Mouse (Mus musculus) heart, postnatal 0 days (tissue): ENCODE results near the gene Dysf. TPM values are rescaled to one million over a fixed set of nuclear protein-coding genes. Genes with fewer than 3 reads are reported as not detected.

Source experiments
- ATAC-seq: fragments of 200-750 bp; cut with Nextera tagmentation; 2 replicates; pipeline ENCODE4 v1.8.0; 2017; ENCODE audit warnings: low read depth, moderate number of reproducible peaks, moderate library complexity; ENCODE audit not compliant: insufficient read depth
- DNase-seq: peaks from one replicate; pipeline ENCODE4 v3.0.0-alpha.2; 2016; ENCODE audit warnings: low spot score
- H3K27ac ChIP-seq: fragments of 300-500 bp; sonication (generic); 2 replicates; pipeline ENCODE4 v1.5.1; 2014; ENCODE audit warnings: low read depth, mild to moderate bottlenecking
- H3K27me3 ChIP-seq: fragments of 300-500 bp; sonication (generic); 2 replicates; pipeline ENCODE4 v1.6.1; 2014; ENCODE audit warnings: low read length, mixed read lengths; ENCODE audit not compliant: control insufficient read depth, insufficient read depth
- H3K36me3 ChIP-seq: fragments of 300-500 bp; sonication (generic); replicated peaks from 2 replicates; pipeline ENCODE4 v1.6.1; 2014; ENCODE audit warnings: low read length, mixed read lengths; ENCODE audit not compliant: control insufficient read depth, insufficient read depth
- H3K4me1 ChIP-seq: fragments of 300-500 bp; sonication (generic); 2 replicates; pipeline ENCODE4 v1.6.1; 2014; ENCODE audit warnings: antibody characterized with exemption; ENCODE audit not compliant: control insufficient read depth, insufficient read depth
- H3K4me2 ChIP-seq: fragments of 300-500 bp; sonication (generic); 2 replicates; pipeline ENCODE4 v1.6.1; 2014; ENCODE audit warnings: low read depth, mild to moderate bottlenecking, low read length, moderate library complexity
- H3K4me3 ChIP-seq: fragments of 300-500 bp; sonication (generic); 2 replicates; pipeline ENCODE4 v1.5.1; 2014; ENCODE audit warnings: low read depth, low read length
- H3K9ac ChIP-seq: fragments of 300-500 bp; sonication (generic); replicated peaks from 2 replicates; pipeline ENCODE4 v1.6.1; 2014; ENCODE audit warnings: low read depth, low read length, mixed read lengths
- H3K9me3 ChIP-seq: fragments of 300-500 bp; sonication (generic); replicated peaks from 2 replicates; pipeline ENCODE4 v1.6.1; 2016; ENCODE audit warnings: low read length; ENCODE audit not compliant: control insufficient read depth
- CTCF ChIP-seq: IDR thresholded peaks from 2 replicates; pipeline ENCODE4 v1.5.1; 2016; ENCODE audit warnings: antibody characterized with exemption, control low read depth, low read depth
- EP300 ChIP-seq: IDR thresholded peaks from 2 replicates; pipeline ENCODE4 v1.6.1; 2016; ENCODE audit warnings: antibody characterized with exemption, low read depth
- WGBS: fragments of 180-500 bp; shearing (Covaris S2); extraction: QIAGEN DNeasy Blood & Tissue Kit; methylation state at CpG from one replicate; pipeline ENCODE4 v1.1.7; 2014; 5-methylcytosine and 5-hydroxymethylcytosine counted together
- polyA plus RNA-seq: library from polyadenylated mRNA; unstranded; fragments of >200 nt; fragmentation: Nextera tagmentation; extraction: Ambion mirVana; gene quantifications from 2 replicates; pipeline ENCODE4 v1.2.1, GENCODE M21; 2015
- total RNA-seq: library from RNA; depleted of rRNA; stranded (reverse); fragments of >200 nt; gene quantifications from 2 replicates; pipeline ENCODE4 v1.2.3, GENCODE M21; 2014; ENCODE audit warnings: low replicate concordance

The Dysf gene
- total and polyA plus RNA-seq, 2 experiments from 2014 or later: 15.0 to 21.9 TPM

- no peak overlapping the region for H3K4me2 ChIP-seq
- TF ChIP-seq EP300 (no peak), CTCF (no peak)
- H3K27ac ChIP-seq: no peak overlapping the region
- 89% methylated on average over 11 of the region's 11 CpGs for WGBS
- no peak overlapping the region for H3K4me3 ChIP-seq
- H3K4me1 ChIP-seq: peaks cover 13% of the 10 kb centered on the region
- peaks cover 28% of the 10 kb centered on the region; the same call in 1 of the 2 replicates for H3K36me3 ChIP-seq
- no peak overlapping the region for H3K9ac ChIP-seq
- ATAC-seq: no peak
- no peak for DNase-seq
- no peaks in the 10 kb centered on the region for H3K27me3 ChIP-seq
- no peaks in the 10 kb centered on the region for H3K9me3 ChIP-seq
Measured at GRCm38 (mm10) chr6:84136345-84136744, 128.0 kb downstream of the Dysf start.

DNA sequence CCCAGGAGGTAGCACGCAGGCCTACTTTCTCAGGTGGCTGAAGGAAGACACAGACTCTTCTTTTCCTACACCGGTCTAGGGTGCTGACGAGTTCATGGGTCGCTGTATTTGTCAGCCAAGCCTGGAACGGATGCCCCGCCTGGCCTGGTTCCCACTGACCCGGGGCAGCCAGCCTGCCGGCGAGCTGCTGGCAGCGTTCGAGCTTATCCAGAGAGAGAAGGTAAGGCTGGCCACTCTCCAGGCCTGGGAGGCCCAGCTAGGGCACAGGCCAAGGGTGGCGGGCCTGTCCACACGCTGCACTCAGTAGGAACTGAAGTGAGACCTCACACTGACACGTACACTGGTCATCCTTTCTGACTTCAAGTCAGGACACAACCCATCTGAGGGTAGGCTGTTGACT lies 131.5 kb downstream of the Dysf start:
- H3K4me3 ChIP-seq: no peak overlapping the region
- no peaks in the 10 kb centered on the region for H3K9me3 ChIP-seq
- 32% methylated on average over 14 of the region's 14 CpGs for WGBS
- TF ChIP-seq CTCF: no peak
- TF ChIP-seq EP300: no peak
- peak; percentile 51 for DNase-seq
- H3K36me3 ChIP-seq: 0 out of 2 replicates have a peak, but pooled peaks cover 26% of the 10 kb centered on the region
- H3K4me2 ChIP-seq: no peak overlapping the region
- H3K27me3 ChIP-seq: no peaks in the 10 kb centered on the region
- peak overlapping the region; percentile 24; the same call in 1 of the 2 replicates for H3K27ac ChIP-seq
- H3K4me1 ChIP-seq: peaks cover 20% of the 10 kb centered on the region
- no peak overlapping the region for H3K9ac ChIP-seq
- peak; percentile 73 for ATAC-seq

- no peak overlapping the region for H3K27ac ChIP-seq
- DNase-seq: no peak
- H3K36me3 ChIP-seq: 0 out of 2 replicates have a peak, but pooled peaks cover 20% of the 10 kb centered on the region
- H3K4me3 ChIP-seq: no peak overlapping the region
- peaks cover 20% of the 10 kb centered on the region for H3K4me1 ChIP-seq
- WGBS: 74% methylated on average over 9 of the region's 9 CpGs
- ATAC-seq: peak; percentile 16; the same call in 1 of the 2 replicates
- TF ChIP-seq CTCF (no peak), EP300 (no peak)
- H3K9ac ChIP-seq: no peak overlapping the region
- H3K27me3 ChIP-seq: no peaks in the 10 kb centered on the region
- H3K4me2 ChIP-seq: no peak overlapping the region
- H3K9me3 ChIP-seq: no peaks in the 10 kb centered on the region
Measured at GRCm38 (mm10) chr6:84142481-84142880, 134.1 kb downstream of the Dysf start.

GRCm38 (mm10) chr6:84143328-84143727 lies 134.9 kb downstream of the Dysf start:
- H3K4me3 ChIP-seq: no peak overlapping the region
- H3K9me3 ChIP-seq: no peaks in the 10 kb centered on the region
- WGBS: 54% methylated on average over 1 of the region's 1 CpGs
- DNase-seq (no peak), ATAC-seq (peak; percentile 24; the same call in 1 of the 2 replicates)
- H3K36me3 ChIP-seq: 0 out of 2 replicates have a peak, but pooled peaks cover 12% of the 10 kb centered on the region
- H3K9ac ChIP-seq: no peak overlapping the region; the same call in 1 of the 2 replicates
- H3K27ac ChIP-seq: peak overlapping the region; percentile 22; the same call in 1 of the 2 replicates
- peaks cover 20% of the 10 kb centered on the region for H3K4me1 ChIP-seq
- no peaks in the 10 kb centered on the region for H3K27me3 ChIP-seq
- H3K4me2 ChIP-seq: no peak overlapping the region
- TF ChIP-seq CTCF: no peak
- TF ChIP-seq EP300: no peak

- peaks cover 15% of the 10 kb centered on the region for H3K4me1 ChIP-seq
- H3K4me2 ChIP-seq: no peak overlapping the region
- no peak for ATAC-seq
- no peak overlapping the region for H3K9ac ChIP-seq
- H3K27ac ChIP-seq: no peak overlapping the region
- DNase-seq: no peak
- no peaks in the 10 kb centered on the region for H3K9me3 ChIP-seq
- H3K4me3 ChIP-seq: no peak overlapping the region
- H3K36me3 ChIP-seq: peaks cover 9% of the 10 kb centered on the region; the same call in 1 of the 2 replicates
- TF ChIP-seq CTCF (no peak), EP300 (no peak)
- WGBS: 95% methylated on average over 4 of the region's 4 CpGs
- no peaks in the 10 kb centered on the region for H3K27me3 ChIP-seq
Measured at GRCm38 (mm10) chr6:84144393-84144792, 136.0 kb downstream of the Dysf start.
